Mouse (Mus musculus) heart, postnatal 0 days (tissue): ENCODE data around the gene Lmbrd2.

Source experiments
- CTCF ChIP-seq: IDR thresholded peaks from 2 replicates; pipeline ENCODE4 v1.5.1; 2016; ENCODE audit warnings: antibody characterized with exemption, control low read depth, low read depth
- EP300 ChIP-seq: IDR thresholded peaks from 2 replicates; pipeline ENCODE4 v1.6.1; 2016; ENCODE audit warnings: antibody characterized with exemption, low read depth

DNA sequence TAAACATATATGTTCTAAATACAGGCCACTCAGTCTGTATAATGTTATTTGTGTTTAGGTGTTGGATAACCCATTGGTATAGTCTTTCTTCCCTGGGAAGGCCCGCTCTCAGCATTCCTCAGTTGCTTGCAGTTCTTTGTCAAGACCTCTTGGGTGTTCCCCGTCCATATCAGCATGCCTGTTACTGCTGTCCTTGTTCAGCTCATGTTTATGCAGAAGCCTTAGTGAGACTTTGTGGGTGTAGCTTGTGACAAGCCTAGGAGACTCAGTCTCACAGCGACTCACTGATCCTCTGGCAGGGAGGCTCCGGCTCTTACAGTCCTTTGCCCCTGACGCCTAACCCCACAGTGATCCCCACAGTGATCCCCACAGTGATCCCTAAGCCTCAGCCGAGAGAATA, 23.8 kb downstream of the Lmbrd2 start:
- TF ChIP-seq CTCF = no peak
- no peak for TF ChIP-seq EP300
